Mouse (Mus musculus) testis, adult 2 months (tissue): ENCODE measurements around the gene Rbks.

Experiments
- CTCF ChIP-seq: fragments of 200-500 bp; IDR thresholded peaks from 2 replicates; pipeline ENCODE4 v1.5.1; 2012; ENCODE audit warnings: low read depth, mild to moderate bottlenecking, inconsistent platforms, low read length, moderate library complexity; ENCODE audit not compliant: control insufficient read depth, insufficient read depth, insufficient replicate concordance
- POLR2A ChIP-seq: fragments of 200-500 bp; IDR thresholded peaks from 2 replicates; pipeline ENCODE4 v1.6.1; 2012; ENCODE audit warnings: low read depth, mild to moderate bottlenecking, inconsistent platforms, low read length, moderate library complexity; ENCODE audit not compliant: control insufficient read depth

DNA sequence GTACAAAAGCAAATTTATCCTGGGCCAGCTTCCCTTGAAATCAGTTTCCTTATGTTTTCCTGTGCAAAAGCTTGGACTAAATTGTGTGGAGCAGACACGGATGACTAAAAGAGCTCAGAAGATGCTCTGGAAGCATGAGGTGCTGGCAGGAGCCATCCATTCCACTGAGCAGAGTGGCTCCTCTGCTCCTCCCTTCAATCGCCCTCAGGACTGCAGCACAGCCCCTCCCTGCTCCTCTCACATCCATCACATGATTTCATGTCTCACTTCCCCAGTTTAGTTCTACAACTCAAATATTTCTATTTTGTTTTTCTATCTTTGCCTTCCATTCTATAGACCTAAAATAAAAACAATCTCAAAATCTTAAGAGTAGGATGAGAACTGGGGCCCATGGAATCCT lies 26.3 kb downstream of the Rbks start:
- TF ChIP-seq CTCF (no peak), POLR2A (no peak)
